Mouse (Mus musculus): Measurements from ENCODE around the gene Hunk. TPM values are rescaled to one million over a fixed set of nuclear protein-coding genes. Genes with fewer than 3 reads are reported as not detected.

Gene Hunk
- polyA plus RNA-seq (2012; rRNA removed): 0.29 and 0.40 TPM in 2 replicates

DNA sequence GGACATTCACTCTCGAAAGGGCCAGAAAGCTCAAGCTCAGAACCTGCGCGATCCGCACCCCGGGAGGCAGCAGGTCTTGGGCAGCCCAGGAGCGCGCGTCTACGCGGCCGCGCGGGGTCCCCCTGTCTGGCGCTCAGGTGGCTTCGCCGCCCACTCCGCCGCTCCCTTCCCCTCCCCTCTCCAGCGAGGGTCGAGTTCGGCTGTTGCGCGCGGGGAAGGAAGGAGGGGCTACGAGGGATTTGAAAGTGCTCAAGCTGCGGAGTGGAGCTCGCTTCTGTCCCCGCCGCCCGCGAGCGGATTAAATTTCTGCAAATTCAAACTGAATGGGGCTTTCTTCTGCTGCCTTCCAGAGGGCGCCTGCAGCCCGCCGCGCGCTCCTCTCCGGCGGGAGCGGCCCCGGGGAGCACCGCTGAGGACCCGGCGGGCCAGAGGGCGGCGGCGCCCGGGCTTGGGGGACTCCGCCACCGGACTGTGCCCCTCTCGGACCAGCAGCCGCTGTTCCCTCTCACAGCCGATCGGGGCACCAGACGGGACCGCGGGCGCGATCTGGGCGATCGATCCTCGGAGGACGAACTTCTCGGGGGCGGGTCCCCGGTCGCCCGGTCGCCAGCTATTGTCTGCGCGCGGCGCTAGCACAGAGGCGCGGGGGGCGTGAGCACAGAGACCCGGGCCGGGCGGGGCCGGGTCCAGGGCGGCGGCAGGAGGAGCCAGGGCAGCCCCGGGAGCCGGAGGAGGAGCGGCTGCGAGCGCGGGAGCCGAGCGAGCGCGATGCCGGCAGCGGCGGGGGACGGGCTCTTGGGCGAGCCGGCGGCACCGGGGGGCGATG is at the start of gene Hunk:
Hunk (plus strand) TSS at position 326 of the 826 bp plus-strand sequence.
- H3K4me3 ChIP-seq (ENCODE audit: extremely low read depth, insufficient read depth, insufficient read length): peak within 1 kb of the TSS; percentile 41
- H3K36me3 ChIP-seq (ENCODE audit: control insufficient read depth, insufficient read depth, low read length): no peaks in the 10 kb centered on the region
- H3K4me1 ChIP-seq (ENCODE audit: control insufficient read depth, insufficient read depth, insufficient read length): peaks cover 5% of the 10 kb centered on the region; the same call in 1 of the 2 replicates
- no peak within 1 kb of the TSS for H3K27ac ChIP-seq (ENCODE audit: insufficient read depth, low read length)
- TF ChIP-seq CTCF (IDR thresholded peaks at IDR 0.05; ENCODE audit: extremely low read depth, insufficient read depth, insufficient read length, insufficient replicate concordance) (no peak), POLR2A (IDR thresholded peaks at IDR 0.05; ENCODE audit: low read depth, low read length) (no peak)
- 1% methylated on average over 93 of the region's 101 CpGs for WGBS
- no peak for DNase-seq (ENCODE audit: low read depth in 1 of 2, low spot score in 2 of 2)
- H3K27me3 ChIP-seq (ENCODE audit: control insufficient read depth, insufficient read depth, low read length): peaks cover 21% of the 10 kb centered on the region

DNA sequence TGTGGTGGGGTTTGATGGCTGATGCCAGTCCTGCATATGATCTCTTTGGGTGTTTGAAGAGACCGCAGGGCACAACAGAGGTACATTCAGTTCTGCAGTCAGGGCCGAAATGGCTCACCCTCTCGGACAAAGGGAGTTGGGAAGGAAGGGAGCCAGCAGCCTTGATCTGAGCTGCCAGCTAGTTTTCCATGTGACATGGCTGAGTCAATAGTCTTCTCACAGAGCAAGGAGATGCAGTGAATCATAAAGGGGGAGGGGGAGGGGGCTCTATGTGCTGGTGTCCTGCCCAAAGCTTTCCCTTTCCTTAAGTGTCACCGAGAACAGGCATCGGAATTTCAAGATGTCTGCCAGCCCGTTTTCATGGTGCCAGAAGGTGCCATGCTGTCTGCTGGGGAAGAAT is 46.8 kb upstream of the Hunk start:
- Histone ChIP-seq H3K4me1 (ENCODE audit: control insufficient read depth, insufficient read depth, insufficient read length) (no peaks in the 10 kb centered on the region), H3K36me3 (ENCODE audit: control insufficient read depth, insufficient read depth, low read length) (no peaks in the 10 kb centered on the region), H3K27me3 (ENCODE audit: control insufficient read depth, insufficient read depth, low read length) (no peaks in the 10 kb centered on the region; the same call in 1 of the 2 replicates), H3K4me3 (ENCODE audit: extremely low read depth, insufficient read depth, insufficient read length) (no peak overlapping the region), H3K27ac (ENCODE audit: insufficient read depth, low read length) (no peak overlapping the region)
- WGBS: 86% methylated on average over 6 of the region's 6 CpGs
- TF ChIP-seq POLR2A (IDR thresholded peaks at IDR 0.05; ENCODE audit: low read depth, low read length) (no peak), CTCF (IDR thresholded peaks at IDR 0.05; ENCODE audit: extremely low read depth, insufficient read depth, insufficient read length, insufficient replicate concordance) (no peak)
- no peak for DNase-seq (ENCODE audit: low read depth in 1 of 2, low spot score in 2 of 2)

DNA sequence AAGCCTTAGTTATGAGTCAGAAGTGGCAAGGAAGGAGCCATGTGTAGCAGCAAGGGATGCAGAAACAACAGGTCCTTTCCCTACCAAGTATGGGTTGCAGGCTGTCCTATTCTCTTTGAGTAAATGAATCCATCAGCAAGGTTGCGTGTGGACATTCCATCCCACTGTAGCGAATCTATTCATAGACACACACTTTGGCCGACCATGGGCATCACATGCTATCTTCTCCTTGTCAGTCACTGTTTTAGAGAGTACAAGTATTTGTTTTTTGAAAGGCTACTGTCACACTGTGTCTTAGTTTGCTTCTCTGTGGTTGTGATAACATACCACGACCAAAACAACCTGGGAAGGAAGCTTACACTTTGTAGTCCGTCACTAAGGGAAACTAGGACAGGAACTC is 44.7 kb upstream of the Hunk start:
- no peak for DNase-seq (ENCODE audit: low read depth in 1 of 2, low spot score in 2 of 2)
- no peaks in the 10 kb centered on the region for H3K36me3 ChIP-seq (ENCODE audit: control insufficient read depth, insufficient read depth, low read length)
- H3K4me1 ChIP-seq (ENCODE audit: control insufficient read depth, insufficient read depth, insufficient read length): no peaks in the 10 kb centered on the region
- no peak overlapping the region for H3K4me3 ChIP-seq (ENCODE audit: extremely low read depth, insufficient read depth, insufficient read length)
- H3K27ac ChIP-seq (ENCODE audit: insufficient read depth, low read length): no peak overlapping the region
- whole genome bisulfite sequencing: 80% methylated on average over 5 of the region's 5 CpGs
- TF ChIP-seq CTCF (IDR thresholded peaks at IDR 0.05; ENCODE audit: extremely low read depth, insufficient read depth, insufficient read length, insufficient replicate concordance) (no peak), POLR2A (IDR thresholded peaks at IDR 0.05; ENCODE audit: low read depth, low read length) (no peak)
- H3K27me3 ChIP-seq (ENCODE audit: control insufficient read depth, insufficient read depth, low read length): no peaks in the 10 kb centered on the region; the same call in 1 of the 2 replicates

DNA sequence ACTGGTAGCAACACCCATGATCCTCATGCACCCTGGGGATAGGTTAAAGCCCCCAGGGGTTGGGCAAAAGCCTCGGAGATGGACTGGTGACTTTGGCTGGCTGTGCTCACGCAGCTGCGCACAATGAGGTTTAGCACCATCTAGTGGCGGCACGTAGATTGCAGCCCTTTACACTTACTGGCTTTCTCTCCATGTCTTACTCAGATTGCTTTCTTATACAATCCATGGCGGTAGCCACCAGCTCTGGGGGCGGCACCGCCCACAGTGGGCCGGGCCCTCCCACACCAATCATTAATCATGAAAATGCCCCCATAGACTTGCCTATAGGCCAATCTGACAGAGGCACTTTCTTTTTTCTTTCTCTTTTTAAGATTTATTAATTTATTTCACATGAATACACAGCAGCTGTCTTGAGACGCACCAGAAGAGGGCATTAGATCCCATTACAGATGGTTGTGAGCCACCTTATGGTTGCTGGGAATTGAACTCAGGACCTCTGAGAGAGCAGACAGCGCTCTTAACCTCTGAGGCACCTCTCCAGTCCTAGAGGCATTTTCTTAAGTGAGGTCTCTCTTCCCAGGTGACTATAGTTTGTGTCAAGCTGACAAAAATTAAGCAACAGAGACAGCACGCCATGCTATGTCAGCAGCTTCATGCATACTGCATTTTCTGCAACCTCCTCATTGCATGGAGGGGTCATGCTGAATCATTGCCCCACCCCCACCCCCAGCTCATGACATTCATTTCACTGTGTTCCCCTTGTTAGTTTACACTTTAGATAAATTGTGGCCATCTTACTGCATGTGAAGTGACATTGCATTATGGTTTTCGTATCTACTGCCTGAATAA is 35.9 kb upstream of the Hunk start:
- no peaks in the 10 kb centered on the region for H3K27me3 ChIP-seq (ENCODE audit: control insufficient read depth, insufficient read depth, low read length)
- H3K27ac ChIP-seq (ENCODE audit: insufficient read depth, low read length): no peak overlapping the region
- no peaks in the 10 kb centered on the region for H3K36me3 ChIP-seq (ENCODE audit: control insufficient read depth, insufficient read depth, low read length)
- WGBS: 28% methylated on average over 13 of the region's 13 CpGs
- TF ChIP-seq POLR2A (IDR thresholded peaks at IDR 0.05; ENCODE audit: low read depth, low read length): no peak
- no peak for TF ChIP-seq CTCF (IDR thresholded peaks at IDR 0.05; ENCODE audit: extremely low read depth, insufficient read depth, insufficient read length, insufficient replicate concordance)
- no peak overlapping the region for H3K4me3 ChIP-seq (ENCODE audit: extremely low read depth, insufficient read depth, insufficient read length)
- peak; percentile 18 to 37 for DNase-seq (ENCODE audit: low read depth in 1 of 2, low spot score in 2 of 2)
- H3K4me1 ChIP-seq (ENCODE audit: control insufficient read depth, insufficient read depth, insufficient read length): no peaks in the 10 kb centered on the region

DNA sequence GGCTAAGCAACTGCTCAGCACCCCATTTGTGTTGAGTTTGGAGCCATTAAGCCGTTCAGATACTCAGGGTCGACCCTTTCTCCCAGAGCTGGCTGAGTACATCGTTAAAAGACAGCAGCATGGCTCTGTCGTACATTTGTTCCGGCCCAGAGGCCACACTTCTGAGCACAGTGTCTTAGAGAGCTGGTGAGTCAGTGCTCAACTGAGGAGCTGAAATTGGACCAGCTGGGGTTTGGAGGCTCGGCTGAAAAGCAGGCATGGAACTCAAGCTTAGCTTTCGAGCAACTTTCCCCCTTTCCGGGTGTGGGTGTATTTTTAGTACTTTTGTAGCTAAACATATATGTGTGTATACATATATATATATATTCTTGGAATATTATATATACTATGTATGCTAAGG is 34.1 kb upstream of the Hunk start:
- WGBS: 80% methylated on average over 8 of the region's 8 CpGs
- TF ChIP-seq CTCF (IDR thresholded peaks at IDR 0.05; ENCODE audit: extremely low read depth, insufficient read depth, insufficient read length, insufficient replicate concordance): no peak
- no peak for TF ChIP-seq POLR2A (IDR thresholded peaks at IDR 0.05; ENCODE audit: low read depth, low read length)
- H3K36me3 ChIP-seq (ENCODE audit: control insufficient read depth, insufficient read depth, low read length): no peaks in the 10 kb centered on the region
- DNase-seq (ENCODE audit: low read depth in 1 of 2, low spot score in 2 of 2): no peak
- no peaks in the 10 kb centered on the region for H3K4me1 ChIP-seq (ENCODE audit: control insufficient read depth, insufficient read depth, insufficient read length)
- no peak overlapping the region for H3K27ac ChIP-seq (ENCODE audit: insufficient read depth, low read length)
- no peak overlapping the region for H3K4me3 ChIP-seq (ENCODE audit: extremely low read depth, insufficient read depth, insufficient read length)
- H3K27me3 ChIP-seq (ENCODE audit: control insufficient read depth, insufficient read depth, low read length): no peaks in the 10 kb centered on the region

DNA sequence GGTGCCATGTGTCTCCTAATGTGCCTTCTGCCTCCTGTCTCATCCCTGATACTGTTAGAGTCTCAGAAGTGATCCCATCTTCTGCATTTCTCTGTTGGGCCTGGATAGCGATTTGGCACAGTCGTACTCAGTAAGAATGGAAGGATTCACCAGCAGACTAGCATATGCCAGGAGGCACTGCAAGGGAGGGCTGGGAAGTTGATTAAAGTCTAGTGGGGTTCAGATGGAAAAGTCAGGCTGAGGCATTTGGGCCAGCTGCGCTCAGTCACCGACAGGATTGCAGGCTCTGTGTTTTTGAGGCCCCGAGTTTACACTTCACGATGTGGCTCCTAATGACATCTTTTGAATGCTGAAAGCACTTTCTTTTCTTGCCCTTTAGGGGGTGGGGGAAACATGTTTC is 33.1 kb upstream of the Hunk start:
- Histone ChIP-seq H3K4me1 (ENCODE audit: control insufficient read depth, insufficient read depth, insufficient read length) (no peaks in the 10 kb centered on the region), H3K4me3 (ENCODE audit: extremely low read depth, insufficient read depth, insufficient read length) (no peak overlapping the region), H3K27ac (ENCODE audit: insufficient read depth, low read length) (no peak overlapping the region), H3K27me3 (ENCODE audit: control insufficient read depth, insufficient read depth, low read length) (no peaks in the 10 kb centered on the region), H3K36me3 (ENCODE audit: control insufficient read depth, insufficient read depth, low read length) (no peaks in the 10 kb centered on the region)
- TF ChIP-seq POLR2A (IDR thresholded peaks at IDR 0.05; ENCODE audit: low read depth, low read length) (no peak), CTCF (IDR thresholded peaks at IDR 0.05; ENCODE audit: extremely low read depth, insufficient read depth, insufficient read length, insufficient replicate concordance) (no peak)
- no peak for DNase-seq (ENCODE audit: low read depth in 1 of 2, low spot score in 2 of 2)
- 79% methylated on average over 6 of the region's 6 CpGs for WGBS
